Mouse (Mus musculus): ENCODE measurements around the gene Ydjc. TPM values are rescaled to one million over a fixed set of nuclear protein-coding genes. Genes with fewer than 3 reads are reported as not detected.
"Not testable (repeated sequence)": the region's sequence is repeated elsewhere in the genome, so short reads cannot be mapped to it uniquely, and the experiment has no call there.

Ydjc gene
- total and polyA plus RNA-seq, 2 experiments from 2014 or later = 1.1 to 2.4 TPM

DNA sequence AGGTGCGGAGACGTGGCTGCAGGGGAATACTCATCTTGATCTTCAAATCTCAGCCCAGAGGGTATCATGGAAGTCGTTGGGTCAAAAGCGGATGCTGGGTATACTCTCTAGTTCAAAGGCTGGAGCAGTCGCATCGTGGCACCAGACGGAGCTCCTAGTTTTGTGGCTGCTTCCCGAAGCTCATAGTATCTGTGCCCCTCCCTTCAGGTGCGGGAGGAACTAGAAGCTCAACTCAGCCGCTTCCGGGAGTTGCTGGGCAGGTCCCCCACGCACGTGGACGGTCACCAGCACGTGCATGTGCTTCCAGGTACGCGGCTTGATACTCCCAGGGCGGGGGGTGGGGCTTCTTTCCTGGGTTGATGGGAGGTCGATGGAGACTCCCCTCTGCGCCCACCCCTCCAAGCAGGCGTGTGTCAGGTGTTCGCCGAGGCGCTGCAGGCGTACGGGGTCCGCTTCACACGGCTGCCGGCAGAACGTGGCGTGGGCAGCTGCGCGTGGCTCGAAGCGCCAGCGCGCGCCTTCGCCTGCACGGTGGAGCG, 3.0 kb downstream of the Ydjc start:
- H3K36me3 ChIP-seq (replicated peaks; ENCODE audit: control insufficient read depth, insufficient read depth, low read length) = peaks cover 9% of the 10 kb centered on the region; the same call in 1 of the 2 replicates
- H3K27me3 ChIP-seq (ENCODE audit: control insufficient read depth, insufficient read depth, low read length) = no peaks in the 10 kb centered on the region
- DNase-seq (ENCODE audit: low spot score) (no peak), ATAC-seq (ENCODE audit: insufficient read depth, low read depth) (no peak)
- H3K4me3 ChIP-seq (ENCODE audit: low read depth, low read length) = peak overlapping the region; percentile 58
- TF ChIP-seq CTCF (IDR thresholded peaks at IDR 0.05; ENCODE audit: low read depth) (no peak), EP300 (IDR thresholded peaks at IDR 0.05; ENCODE audit: low read depth) (no peak)
- peaks cover 14% of the 10 kb centered on the region for H3K4me1 ChIP-seq (ENCODE audit: control insufficient read depth, insufficient read depth)
- WGBS = under 1% methylated on average over 41 of the region's 41 CpGs
- H3K9me3 ChIP-seq (replicated peaks; ENCODE audit: control insufficient read depth, low read length) = no peaks in the 10 kb centered on the region
- H3K4me2 ChIP-seq (ENCODE audit: low read depth, low read length) = peak overlapping the region; percentile 95
- 0 out of 2 replicates have a peak overlapping the region, but pooled peaks have one; percentile 19 for H3K9ac ChIP-seq (replicated peaks; ENCODE audit: low read depth, low read length)
- no peak overlapping the region for H3K27ac ChIP-seq (ENCODE audit: low read depth)

DNA sequence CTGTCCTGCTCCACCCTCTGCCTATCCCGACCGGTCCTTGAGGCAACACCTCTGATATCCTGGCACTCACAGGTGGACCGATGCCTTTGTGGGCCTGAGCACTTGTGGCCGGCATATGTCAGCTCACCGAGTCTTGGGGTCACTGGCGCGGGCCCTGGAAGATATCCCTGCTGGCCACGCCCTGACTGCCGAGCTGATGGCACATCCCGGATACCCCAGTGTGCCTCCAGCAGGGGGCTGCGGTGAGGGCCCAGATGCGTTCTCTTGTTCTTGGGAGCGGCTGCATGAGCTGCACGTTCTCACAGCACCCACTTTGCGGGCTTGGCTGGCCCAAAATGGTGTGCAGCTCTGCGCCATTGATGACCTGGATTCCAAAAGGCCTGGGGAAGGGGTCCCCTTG, 3.7 kb downstream of the Ydjc start:
- H3K9ac ChIP-seq (replicated peaks; ENCODE audit: low read depth, low read length) = no peak overlapping the region
- DNase-seq (ENCODE audit: low spot score) = no peak

DNA sequence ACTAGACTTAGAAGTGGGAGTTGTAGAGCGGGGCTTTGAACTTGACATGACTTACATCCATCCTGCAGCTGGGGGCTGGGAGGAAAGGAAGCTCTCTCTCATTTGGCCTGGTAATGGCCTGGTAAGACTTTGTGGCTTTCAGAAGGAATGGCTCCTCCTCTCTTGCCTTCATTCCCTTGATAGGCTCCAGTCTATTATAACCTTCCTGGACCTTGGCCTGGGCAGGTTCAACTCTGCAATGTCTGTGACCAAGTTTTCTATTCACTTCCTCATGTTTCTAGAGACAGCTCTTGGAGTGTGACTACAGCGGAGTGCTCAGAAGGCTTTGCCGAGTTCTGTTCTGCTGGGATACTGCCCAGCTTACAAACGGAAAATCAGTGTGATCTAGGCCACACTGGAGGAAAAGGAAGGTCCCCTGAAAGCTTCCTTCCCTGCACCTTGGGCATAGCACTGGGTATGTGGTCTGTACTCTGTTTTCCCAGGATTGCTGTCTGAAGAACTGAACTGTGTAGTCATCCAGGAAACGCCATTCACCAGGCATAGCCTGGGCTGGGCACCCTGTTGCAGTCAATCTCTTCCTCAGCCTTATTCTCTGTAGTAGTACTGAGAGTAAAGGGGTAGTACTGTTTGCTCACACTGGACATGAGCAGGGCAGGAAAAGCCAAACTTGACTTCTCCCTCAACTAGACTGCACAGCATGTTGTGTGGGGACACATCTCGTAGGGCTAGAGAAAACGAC, 6.3 kb downstream of the Ydjc start:
- Histone ChIP-seq H3K36me3 (replicated peaks; ENCODE audit: control insufficient read depth, insufficient read depth, low read length) (peaks cover 29% of the 10 kb centered on the region), H3K9ac (replicated peaks; ENCODE audit: low read depth, low read length) (no peak overlapping the region), H3K4me2 (ENCODE audit: low read depth, low read length) (no peak overlapping the region), H3K27me3 (ENCODE audit: control insufficient read depth, insufficient read depth, low read length) (no peaks in the 10 kb centered on the region), H3K9me3 (replicated peaks; ENCODE audit: control insufficient read depth, low read length) (no peaks in the 10 kb centered on the region), H3K4me3 (ENCODE audit: low read depth, low read length) (no peak overlapping the region), H3K27ac (ENCODE audit: low read depth) (no peak overlapping the region), H3K4me1 (ENCODE audit: control insufficient read depth, insufficient read depth) (peaks cover 14% of the 10 kb centered on the region)
- TF ChIP-seq CTCF (IDR thresholded peaks at IDR 0.05; ENCODE audit: low read depth) = no peak
- no peak for TF ChIP-seq EP300 (IDR thresholded peaks at IDR 0.05; ENCODE audit: low read depth)
- 79% methylated on average over 7 of the region's 7 CpGs for WGBS
- no peak for ATAC-seq (ENCODE audit: insufficient read depth, low read depth)
- DNase-seq (ENCODE audit: low spot score) = no peak

More for the DNA sequence above, 3.7 kb downstream of the Ydjc start:
- TF ChIP-seq EP300 (IDR thresholded peaks at IDR 0.05; ENCODE audit: low read depth) (no peak), CTCF (IDR thresholded peaks at IDR 0.05; ENCODE audit: low read depth) (peak; percentile 8; the same call in 1 of the 2 replicates)
- Histone ChIP-seq H3K9me3 (replicated peaks; ENCODE audit: control insufficient read depth, low read length) (no peaks in the 10 kb centered on the region), H3K4me2 (ENCODE audit: low read depth, low read length) (peak overlapping the region; percentile 95), H3K4me3 (ENCODE audit: low read depth, low read length) (peak overlapping the region; percentile 58; the same call in 1 of the 2 replicates), H3K27me3 (ENCODE audit: control insufficient read depth, insufficient read depth, low read length) (no peaks in the 10 kb centered on the region), H3K27ac (ENCODE audit: low read depth) (no peak overlapping the region), H3K4me1 (ENCODE audit: control insufficient read depth, insufficient read depth) (peaks cover 14% of the 10 kb centered on the region), H3K36me3 (replicated peaks; ENCODE audit: control insufficient read depth, insufficient read depth, low read length) (peaks cover 15% of the 10 kb centered on the region)
- no peak; the same call in 1 of the 2 replicates for ATAC-seq (ENCODE audit: insufficient read depth, low read depth)
- WGBS = 16% methylated on average over 16 of the region's 16 CpGs

DNA sequence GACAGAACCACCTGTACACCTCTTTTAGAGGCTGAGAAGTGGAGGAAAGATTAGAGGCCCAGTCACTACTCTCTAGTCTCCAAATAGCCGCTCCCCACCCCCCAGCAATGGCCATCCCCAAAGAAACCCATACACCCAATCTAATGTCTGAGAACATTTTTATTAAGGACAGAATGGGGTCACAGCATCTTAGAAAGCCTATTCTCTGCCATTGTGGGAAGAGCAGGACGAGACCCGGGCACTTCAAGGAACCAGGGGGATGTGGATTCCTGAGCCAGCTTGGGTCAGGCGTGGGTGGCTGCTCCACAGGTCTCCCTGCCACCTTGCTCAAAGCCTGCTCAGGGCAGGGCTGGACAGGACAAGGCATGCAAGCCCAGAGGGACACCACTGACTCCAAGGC, 7.5 kb downstream of the Ydjc start:
- Histone ChIP-seq H3K4me3 (ENCODE audit: low read depth, low read length) (no peak overlapping the region), H3K27ac (ENCODE audit: low read depth) (no peak overlapping the region), H3K36me3 (replicated peaks; ENCODE audit: control insufficient read depth, insufficient read depth, low read length) (peaks cover 29% of the 10 kb centered on the region), H3K4me1 (ENCODE audit: control insufficient read depth, insufficient read depth) (peaks cover 14% of the 10 kb centered on the region), H3K27me3 (ENCODE audit: control insufficient read depth, insufficient read depth, low read length) (no peaks in the 10 kb centered on the region), H3K9ac (replicated peaks; ENCODE audit: low read depth, low read length) (no peak overlapping the region), H3K4me2 (ENCODE audit: low read depth, low read length) (no peak overlapping the region), H3K9me3 (replicated peaks; ENCODE audit: control insufficient read depth, low read length) (no peaks in the 10 kb centered on the region)
- no peak for ATAC-seq (ENCODE audit: insufficient read depth, low read depth)
- no peak for DNase-seq (ENCODE audit: low spot score)
- 90% methylated on average over 4 of the region's 4 CpGs for WGBS
- TF ChIP-seq EP300 (IDR thresholded peaks at IDR 0.05; ENCODE audit: low read depth) (no peak), CTCF (IDR thresholded peaks at IDR 0.05; ENCODE audit: low read depth) (no peak)

DNA sequence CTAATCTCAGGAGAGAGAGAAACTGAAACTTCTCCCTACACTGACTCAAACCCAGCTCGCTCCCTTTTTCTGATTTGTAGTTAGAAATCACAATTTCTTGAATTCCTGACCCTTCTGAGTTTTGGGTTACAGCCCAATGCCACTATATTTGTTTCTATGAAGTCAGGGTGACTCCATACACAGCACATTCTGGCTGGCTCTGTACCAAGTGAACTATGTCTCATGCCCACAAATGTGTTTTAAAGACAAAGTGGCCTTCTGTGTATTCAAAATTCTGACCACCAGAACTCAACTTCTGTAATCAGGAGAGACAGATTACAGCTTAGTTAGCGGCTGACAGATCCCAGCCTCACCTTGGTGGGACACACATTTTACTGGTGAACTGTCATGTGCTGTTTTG, 9.9 kb downstream of the Ydjc start:
- H3K27me3 ChIP-seq (ENCODE audit: control insufficient read depth, insufficient read depth, low read length) = no peaks in the 10 kb centered on the region
- WGBS = 84% methylated on average over 2 of the region's 2 CpGs
- ATAC-seq (ENCODE audit: insufficient read depth, low read depth) (no peak), DNase-seq (ENCODE audit: low spot score) (no peak)
- peaks cover 49% of the 10 kb centered on the region for H3K36me3 ChIP-seq (replicated peaks; ENCODE audit: control insufficient read depth, insufficient read depth, low read length)
- H3K4me3 ChIP-seq (ENCODE audit: low read depth, low read length) = no peak overlapping the region
- no peak overlapping the region for H3K27ac ChIP-seq (ENCODE audit: low read depth)
- no peaks in the 10 kb centered on the region for H3K9me3 ChIP-seq (replicated peaks; ENCODE audit: control insufficient read depth, low read length)
- H3K4me2 ChIP-seq (ENCODE audit: low read depth, low read length) = no peak overlapping the region
- H3K9ac ChIP-seq (replicated peaks; ENCODE audit: low read depth, low read length) = no peak overlapping the region
- TF ChIP-seq EP300 (IDR thresholded peaks at IDR 0.05; ENCODE audit: low read depth) = no peak
- TF ChIP-seq CTCF (IDR thresholded peaks at IDR 0.05; ENCODE audit: low read depth) = no peak
- H3K4me1 ChIP-seq (ENCODE audit: control insufficient read depth, insufficient read depth) = no peaks in the 10 kb centered on the region

DNA sequence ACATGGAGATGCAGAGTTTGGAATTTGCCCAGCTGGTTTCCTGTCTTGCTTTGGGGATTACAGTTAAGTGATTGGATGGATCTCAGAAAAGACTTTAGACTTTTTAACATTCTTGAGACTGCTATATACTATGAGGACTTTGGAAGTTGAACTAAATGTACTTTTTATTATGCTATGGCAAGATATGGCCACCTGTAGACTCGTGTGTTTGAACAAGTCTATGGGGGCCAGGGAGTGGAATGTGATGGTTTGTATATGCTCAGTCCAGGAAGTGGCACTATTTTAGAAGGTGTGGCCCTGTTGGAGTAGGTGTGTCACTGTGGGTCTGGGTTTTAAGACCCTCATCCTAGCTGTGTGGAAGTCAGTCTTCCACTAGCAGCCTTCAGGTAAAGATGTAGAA, 21.1 kb downstream of the Ydjc start:
- H3K27me3 ChIP-seq (ENCODE audit: control insufficient read depth, insufficient read depth, low read length); DNase-seq (ENCODE audit: low spot score); H3K9ac ChIP-seq (replicated peaks; ENCODE audit: low read depth, low read length); H3K27ac ChIP-seq (ENCODE audit: low read depth); H3K9me3 ChIP-seq (replicated peaks; ENCODE audit: control insufficient read depth, low read length); ATAC-seq (ENCODE audit: insufficient read depth, low read depth); H3K4me2 ChIP-seq (ENCODE audit: low read depth, low read length); H3K4me3 ChIP-seq (ENCODE audit: low read depth, low read length); H3K4me1 ChIP-seq (ENCODE audit: control insufficient read depth, insufficient read depth): not testable (repeated sequence)
- WGBS = 93% methylated on average over 1 of the region's 1 CpGs
- H3K36me3 ChIP-seq (replicated peaks; ENCODE audit: control insufficient read depth, insufficient read depth, low read length) = peaks cover 25% of the 10 kb centered on the region

Measured in heart, postnatal 0 days (tissue).